Mouse (Mus musculus): ENCODE results near the gene Olfr1412. TPM values are rescaled to one million over a fixed set of nuclear protein-coding genes. Genes with fewer than 3 reads are reported as not detected.

Olfr1412 gene
- not detected in 2 replicates for polyA plus RNA-seq (2015; fragmentation: Nextera tagmentation; extraction: Ambion mirVana)

DNA sequence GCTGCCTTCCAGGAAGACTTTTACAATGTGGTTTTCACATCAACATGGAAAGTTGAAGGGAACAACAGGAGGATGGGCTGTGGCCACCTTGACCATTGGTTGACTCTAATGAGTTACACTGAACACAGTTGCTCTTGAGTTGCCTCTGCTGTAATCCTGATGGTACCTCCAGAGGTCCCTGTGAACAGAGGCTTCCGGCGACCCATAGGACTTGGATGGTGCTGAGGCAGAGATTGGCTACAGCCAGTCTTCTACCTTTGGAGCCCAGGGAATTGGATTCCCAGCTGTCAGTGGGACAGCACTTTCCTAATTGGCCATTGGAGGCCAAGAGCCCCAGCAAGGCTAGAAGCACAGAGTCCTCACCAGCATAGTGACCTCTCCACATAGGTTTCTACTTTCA is at the start of gene Olfr1412:
Gene Olfr1412 (plus strand): TSS at position 301 of the 400 bp plus-strand sequence.
- no peak within 1 kb of the TSS for H3K27ac ChIP-seq
- H3K4me2 ChIP-seq (replicated peaks), result no peak within 1 kb of the TSS
- no peaks in the 10 kb centered on the region for H3K36me3 ChIP-seq
- H3K4me1 ChIP-seq (replicated peaks), result no peaks in the 10 kb centered on the region
- H3K4me3 ChIP-seq (replicated peaks), result no peak within 1 kb of the TSS
- H3K9me3 ChIP-seq, result no peaks in the 10 kb centered on the region
- H3K9ac ChIP-seq (replicated peaks), result no peak within 1 kb of the TSS
- no peaks in the 10 kb centered on the region for H3K27me3 ChIP-seq
- ATAC-seq, result no peak
- 90% methylated on average over 2 of the region's 2 CpGs for WGBS

DNA sequence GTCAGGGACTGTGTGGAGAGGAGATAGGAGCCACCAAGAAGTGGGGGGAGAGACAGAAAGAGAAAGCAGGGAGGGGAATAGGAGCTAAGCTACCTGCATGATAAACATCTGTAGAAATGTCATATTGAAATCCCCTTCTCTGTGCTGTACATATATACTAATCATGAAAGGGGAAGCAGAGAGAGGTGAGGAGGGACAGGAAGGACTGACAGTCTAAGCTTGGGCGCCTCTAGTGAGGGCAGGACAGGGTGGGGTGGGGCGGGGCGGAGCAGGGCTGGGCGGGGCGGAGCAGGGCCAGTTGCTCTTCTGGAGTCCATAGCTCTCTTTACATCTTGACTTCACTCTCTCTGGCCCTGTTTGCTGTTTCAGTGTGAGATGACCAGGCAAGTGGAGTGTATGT is 48.6 kb upstream of the Olfr1412 start:
- Histone ChIP-seq H3K27ac (no peak overlapping the region), H3K9ac (replicated peaks) (no peak overlapping the region), H3K36me3 (no peaks in the 10 kb centered on the region), H3K27me3 (no peaks in the 10 kb centered on the region), H3K9me3 (no peaks in the 10 kb centered on the region; the same call in 1 of the 2 replicates), H3K4me1 (replicated peaks) (no peaks in the 10 kb centered on the region), H3K4me3 (replicated peaks) (no peak overlapping the region), H3K4me2 (replicated peaks) (no peak overlapping the region)
- WGBS, result 62% methylated on average over 5 of the region's 5 CpGs
- no peak for ATAC-seq

DNA sequence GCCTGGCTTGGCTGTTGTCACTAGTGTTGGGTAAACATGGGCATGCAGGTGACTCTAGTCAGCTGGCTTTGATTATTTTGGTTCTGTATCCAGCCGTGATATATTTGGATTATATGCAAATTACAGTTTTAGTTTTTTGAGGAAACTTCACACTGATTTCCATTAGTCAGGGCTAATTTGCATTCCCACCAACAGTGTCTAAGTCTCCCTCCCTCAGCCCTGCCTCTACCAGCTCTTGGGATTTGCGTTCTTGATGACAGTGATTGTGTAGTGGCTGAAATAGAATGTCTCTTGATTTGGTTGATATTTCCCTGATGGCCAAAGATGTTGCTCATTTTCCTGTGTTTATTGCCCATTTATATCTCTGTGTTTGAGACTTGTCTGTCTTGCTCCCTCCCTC is 46.5 kb upstream of the Olfr1412 start:
- Histone ChIP-seq H3K36me3 (no peaks in the 10 kb centered on the region), H3K9ac (replicated peaks) (no peak overlapping the region), H3K9me3 (no peaks in the 10 kb centered on the region; the same call in 1 of the 2 replicates), H3K4me3 (replicated peaks) (no peak overlapping the region), H3K4me2 (replicated peaks) (no peak overlapping the region), H3K27me3 (no peaks in the 10 kb centered on the region), H3K4me1 (replicated peaks) (no peaks in the 10 kb centered on the region), H3K27ac (no peak overlapping the region)
- WGBS, result 49% methylated on average over 2 of the region's 2 CpGs
- ATAC-seq, result no peak

DNA sequence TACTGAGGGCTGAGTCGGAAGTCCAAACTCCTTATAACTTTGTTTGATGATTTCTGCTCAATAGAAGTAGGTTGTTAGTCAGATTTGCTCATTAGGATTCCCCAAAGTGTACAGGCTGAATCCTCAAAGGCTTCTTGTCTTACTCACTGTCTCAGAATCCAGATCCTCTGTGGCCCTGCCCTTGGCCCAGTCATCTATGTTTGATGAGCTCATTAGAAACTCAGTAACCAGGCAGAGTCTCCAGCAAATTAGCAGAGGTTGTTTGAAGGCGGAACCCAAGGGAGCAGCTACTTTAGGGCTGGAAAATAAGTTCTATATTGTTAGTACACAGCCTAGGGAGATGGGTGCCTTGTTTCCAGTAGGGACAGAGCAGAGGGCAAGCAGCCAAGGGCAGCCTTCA is 39.6 kb upstream of the Olfr1412 start:
- no peak for ATAC-seq
- 78% methylated on average over 2 of the region's 2 CpGs for WGBS

DNA sequence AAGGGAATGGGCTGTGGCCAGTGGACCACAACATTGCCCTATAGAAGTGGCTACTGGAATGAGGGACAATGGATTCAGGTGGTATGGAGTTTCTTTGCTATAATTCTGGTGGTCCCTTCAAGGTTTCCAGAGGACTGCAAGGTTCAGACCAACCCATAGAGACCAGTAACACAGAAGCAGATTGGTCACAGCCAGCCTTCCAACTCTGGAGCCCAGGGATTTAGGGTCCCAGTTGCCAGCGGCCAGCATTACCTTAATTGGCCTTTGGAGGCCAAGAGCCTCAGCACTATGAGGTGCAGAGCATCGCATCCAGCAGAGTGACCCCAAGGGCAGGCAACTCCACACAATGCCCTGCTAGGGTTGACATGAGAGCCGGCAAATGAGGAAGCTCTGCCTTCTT is 14.6 kb upstream of the Olfr1412 start, which contains the start of gene Olfr1413:
Gene Olfr1413 (plus strand): TSS at position 301 of the 400 bp plus-strand sequence.
- H3K27me3 ChIP-seq, result no peaks in the 10 kb centered on the region
- no peak within 1 kb of the TSS for H3K4me2 ChIP-seq (replicated peaks)
- H3K9ac ChIP-seq (replicated peaks), result no peak within 1 kb of the TSS
- H3K27ac ChIP-seq, result no peak within 1 kb of the TSS
- ATAC-seq, result no peak
- H3K9me3 ChIP-seq, result no peaks in the 10 kb centered on the region
- H3K4me3 ChIP-seq (replicated peaks), result no peak within 1 kb of the TSS
- 85% methylated on average over 3 of the region's 3 CpGs for WGBS
- H3K4me1 ChIP-seq (replicated peaks), result no peaks in the 10 kb centered on the region
- no peaks in the 10 kb centered on the region for H3K36me3 ChIP-seq

More for the DNA sequence above, 39.6 kb upstream of the Olfr1412 start:
- H3K4me1 ChIP-seq (replicated peaks), result no peaks in the 10 kb centered on the region
- H3K9ac ChIP-seq (replicated peaks), result no peak overlapping the region
- H3K4me2 ChIP-seq (replicated peaks), result no peak overlapping the region
- H3K9me3 ChIP-seq, result no peaks in the 10 kb centered on the region
- no peak overlapping the region for H3K4me3 ChIP-seq (replicated peaks)
- no peaks in the 10 kb centered on the region for H3K27me3 ChIP-seq
- H3K27ac ChIP-seq, result no peak overlapping the region
- H3K36me3 ChIP-seq, result no peaks in the 10 kb centered on the region

DNA sequence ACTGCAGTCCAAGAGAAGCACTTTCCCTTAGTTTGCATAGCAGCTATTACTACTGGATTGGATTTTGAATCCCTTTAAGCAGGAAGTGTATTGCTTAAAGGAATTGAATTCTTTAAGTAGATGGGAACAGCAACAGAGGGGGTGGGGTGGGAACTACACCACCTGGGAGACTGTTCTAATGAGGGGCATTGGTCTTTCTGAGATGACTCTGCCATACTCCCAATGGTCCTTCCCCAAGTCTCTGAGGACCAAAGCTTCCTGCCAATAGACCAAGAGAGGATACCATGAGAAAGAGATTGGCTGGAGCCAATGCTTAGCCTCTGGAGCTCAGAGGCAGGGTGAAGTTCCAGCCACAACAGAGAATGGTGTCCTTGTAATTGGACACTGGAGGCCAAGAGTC is 8.5 kb downstream of the Olfr1412 start, which contains the start of gene Olfr1411:
Gene Olfr1411 (plus strand): TSS at position 301 of the 400 bp plus-strand sequence.
- H3K9ac ChIP-seq (replicated peaks), result no peak within 1 kb of the TSS
- H3K4me3 ChIP-seq (replicated peaks), result no peak within 1 kb of the TSS
- H3K27ac ChIP-seq, result no peak within 1 kb of the TSS
- no peak for ATAC-seq
- H3K27me3 ChIP-seq, result no peaks in the 10 kb centered on the region
- H3K4me2 ChIP-seq (replicated peaks), result no peak within 1 kb of the TSS
- no peaks in the 10 kb centered on the region for H3K9me3 ChIP-seq
- H3K4me1 ChIP-seq (replicated peaks), result no peaks in the 10 kb centered on the region
- no peaks in the 10 kb centered on the region for H3K36me3 ChIP-seq

DNA sequence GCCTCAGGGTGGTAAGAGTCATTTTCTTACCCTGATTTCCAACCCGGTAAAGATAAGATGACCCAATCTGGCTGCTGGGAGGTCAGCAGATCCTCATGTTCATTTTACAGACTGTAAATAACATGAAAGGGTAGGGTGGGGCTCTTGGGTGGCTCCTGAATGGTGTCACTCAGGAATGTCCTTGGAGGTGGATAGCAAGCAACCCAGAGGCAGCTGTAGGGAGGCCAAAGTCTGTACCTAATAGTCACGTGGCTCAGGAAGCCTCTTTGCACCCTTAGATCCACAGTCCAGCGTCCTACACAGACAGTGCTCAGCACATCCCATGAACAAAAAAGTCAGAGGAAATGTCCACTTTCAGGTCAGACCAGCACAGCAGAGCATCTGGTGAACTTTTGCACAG is 10.4 kb downstream of the Olfr1412 start:
- no peak overlapping the region for H3K4me3 ChIP-seq (replicated peaks)
- no peak overlapping the region for H3K27ac ChIP-seq
- WGBS, result 88% methylated on average over 3 of the region's 3 CpGs
- H3K27me3 ChIP-seq, result no peaks in the 10 kb centered on the region
- ATAC-seq, result no peak
- no peaks in the 10 kb centered on the region for H3K9me3 ChIP-seq
- no peaks in the 10 kb centered on the region for H3K36me3 ChIP-seq
- H3K4me1 ChIP-seq (replicated peaks), result no peaks in the 10 kb centered on the region
- no peak overlapping the region for H3K9ac ChIP-seq (replicated peaks)
- no peak overlapping the region for H3K4me2 ChIP-seq (replicated peaks)

DNA sequence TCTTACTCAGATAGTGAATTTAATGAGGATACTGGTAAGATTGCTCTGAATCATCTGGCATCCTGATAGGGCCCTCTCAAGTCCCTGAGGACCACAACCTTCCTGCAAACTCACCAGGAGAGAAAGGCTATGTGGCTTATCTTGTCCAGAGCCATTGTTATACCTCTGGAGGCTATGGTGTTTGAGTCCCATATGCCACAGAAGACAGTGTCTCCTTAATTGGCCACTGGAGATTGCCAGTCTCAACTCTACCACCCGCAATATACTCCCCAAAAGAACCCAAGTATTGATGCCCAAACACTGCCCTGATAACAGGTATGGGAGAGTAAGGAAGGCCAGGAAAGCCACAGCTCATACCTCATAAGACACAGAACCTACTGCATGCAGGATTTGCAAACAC is 19.9 kb downstream of the Olfr1412 start, which contains the start of gene Olfr1410:
Gene Olfr1410 (plus strand): TSS at position 301 of the 400 bp plus-strand sequence.
- Histone ChIP-seq H3K4me2 (replicated peaks) (no peak within 1 kb of the TSS), H3K4me3 (replicated peaks) (no peak within 1 kb of the TSS), H3K27ac (no peak within 1 kb of the TSS), H3K36me3 (no peaks in the 10 kb centered on the region), H3K9me3 (no peaks in the 10 kb centered on the region), H3K4me1 (replicated peaks) (no peaks in the 10 kb centered on the region), H3K9ac (replicated peaks) (no peak within 1 kb of the TSS), H3K27me3 (no peaks in the 10 kb centered on the region)
- WGBS, result 94% methylated on average over 1 of the region's 1 CpGs
- no peak for ATAC-seq

DNA sequence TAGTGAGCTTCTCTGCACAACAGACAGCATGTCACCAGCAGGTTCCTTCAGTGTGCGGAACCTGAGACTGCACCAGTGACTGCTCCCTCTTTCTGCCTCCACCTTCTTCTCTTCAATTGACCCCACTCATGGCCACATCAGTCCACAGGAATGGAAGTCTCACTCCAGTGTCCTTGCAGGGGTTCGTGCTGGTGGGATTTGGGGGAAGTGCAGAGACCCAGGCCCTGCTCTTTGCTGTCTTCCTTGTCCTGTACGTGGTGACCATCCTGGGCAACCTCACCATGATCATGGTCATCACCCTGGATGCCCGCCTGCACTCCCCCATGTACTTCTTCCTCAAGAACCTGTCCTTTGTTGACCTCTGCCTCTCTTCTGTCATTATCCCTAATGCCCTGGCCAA is 22.1 kb downstream of the Olfr1412 start:
- ATAC-seq, result no peak
- Histone ChIP-seq H3K4me3 (replicated peaks) (no peak overlapping the region), H3K9me3 (no peaks in the 10 kb centered on the region), H3K9ac (replicated peaks) (no peak overlapping the region), H3K36me3 (no peaks in the 10 kb centered on the region), H3K4me1 (replicated peaks) (no peaks in the 10 kb centered on the region), H3K27me3 (peaks cover 7% of the 10 kb centered on the region; the same call in 1 of the 2 replicates), H3K27ac (no peak overlapping the region), H3K4me2 (replicated peaks) (no peak overlapping the region)
- WGBS, result 80% methylated on average over 4 of the region's 4 CpGs

DNA sequence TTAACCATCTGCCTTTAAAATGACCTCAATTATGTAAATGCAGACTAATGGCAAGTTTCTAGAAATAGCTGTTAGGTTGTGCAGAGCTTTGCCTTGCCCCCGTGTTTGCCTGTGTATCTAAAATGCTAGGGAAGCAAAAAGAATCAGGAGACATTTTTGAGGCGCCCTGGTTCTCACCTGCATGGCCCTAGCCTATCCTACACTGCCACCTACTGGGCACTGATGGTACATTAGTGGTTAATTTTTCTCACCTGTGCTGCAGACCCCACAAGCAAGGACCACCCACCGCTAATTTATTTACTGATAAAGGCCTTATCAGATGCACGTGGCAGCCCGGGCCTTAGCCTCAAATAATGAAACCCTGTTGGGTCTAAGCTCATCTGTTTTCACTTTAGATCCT is 25.4 kb downstream of the Olfr1412 start:
- Histone ChIP-seq H3K9ac (replicated peaks) (no peak overlapping the region), H3K9me3 (no peaks in the 10 kb centered on the region), H3K4me3 (replicated peaks) (no peak overlapping the region), H3K27ac (no peak overlapping the region), H3K4me2 (replicated peaks) (no peak overlapping the region), H3K27me3 (peaks cover 7% of the 10 kb centered on the region; the same call in 1 of the 2 replicates), H3K36me3 (no peaks in the 10 kb centered on the region), H3K4me1 (replicated peaks) (peaks cover 7% of the 10 kb centered on the region; the same call in 1 of the 2 replicates)
- 8% methylated on average over 5 of the region's 5 CpGs for WGBS
- no peak; the same call in 1 of the 2 replicates for ATAC-seq

DNA sequence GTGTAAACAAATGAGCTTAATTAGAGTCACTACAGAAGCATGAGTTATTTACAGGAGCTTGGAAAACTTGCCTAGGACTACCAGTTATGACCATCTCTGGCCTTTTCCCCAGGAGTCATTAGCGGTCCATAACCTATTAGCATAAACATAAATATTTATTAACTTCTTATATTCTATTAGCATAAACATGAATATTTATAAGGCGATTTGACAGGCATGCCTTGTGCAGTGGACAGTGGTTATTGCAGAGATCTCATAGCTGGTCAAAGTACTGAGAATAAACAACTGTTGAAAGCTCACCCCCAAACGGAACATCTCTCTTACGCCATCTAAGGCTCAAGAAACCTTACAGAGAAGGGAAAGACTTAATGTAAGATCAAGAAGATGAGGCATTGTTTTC is 27.6 kb downstream of the Olfr1412 start:
- H3K4me1 ChIP-seq (replicated peaks), result peaks cover 7% of the 10 kb centered on the region; the same call in 1 of the 2 replicates
- H3K9me3 ChIP-seq, result no peaks in the 10 kb centered on the region
- H3K9ac ChIP-seq (replicated peaks), result no peak overlapping the region
- no peak overlapping the region for H3K4me3 ChIP-seq (replicated peaks)
- H3K4me2 ChIP-seq (replicated peaks), result no peak overlapping the region
- WGBS, result 36% methylated on average over 4 of the region's 4 CpGs
- no peak overlapping the region for H3K27ac ChIP-seq
- peaks cover 7% of the 10 kb centered on the region; the same call in 1 of the 2 replicates for H3K27me3 ChIP-seq
- ATAC-seq, result peak; percentile 55; the same call in 1 of the 2 replicates
- no peaks in the 10 kb centered on the region for H3K36me3 ChIP-seq

DNA sequence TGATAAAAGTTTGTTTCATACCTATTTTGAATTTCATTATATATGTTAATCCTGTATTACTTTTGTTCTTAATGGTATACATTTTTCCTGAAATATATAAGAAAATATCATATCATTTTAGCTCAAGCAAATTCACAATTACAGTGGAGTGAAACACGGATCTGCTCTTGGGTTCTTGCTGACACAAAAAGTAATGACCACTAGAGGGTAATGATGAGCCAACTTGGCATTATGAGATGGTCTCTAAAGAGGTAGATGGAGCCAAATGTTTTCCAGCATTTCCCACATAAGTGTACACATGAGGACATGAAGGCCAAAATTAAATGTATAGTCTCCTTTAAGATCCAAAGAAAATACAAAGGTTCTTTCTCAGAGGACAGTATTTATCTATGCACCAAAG is 28.9 kb downstream of the Olfr1412 start:
- Histone ChIP-seq H3K27ac (no peak overlapping the region), H3K36me3 (no peaks in the 10 kb centered on the region), H3K4me1 (replicated peaks) (peaks cover 7% of the 10 kb centered on the region; the same call in 1 of the 2 replicates), H3K4me2 (replicated peaks) (no peak overlapping the region), H3K9ac (replicated peaks) (no peak overlapping the region), H3K9me3 (no peaks in the 10 kb centered on the region), H3K4me3 (replicated peaks) (no peak overlapping the region), H3K27me3 (peaks cover 7% of the 10 kb centered on the region; the same call in 1 of the 2 replicates)
- 11% methylated on average over 1 of the region's 1 CpGs for WGBS
- no peak for ATAC-seq

DNA sequence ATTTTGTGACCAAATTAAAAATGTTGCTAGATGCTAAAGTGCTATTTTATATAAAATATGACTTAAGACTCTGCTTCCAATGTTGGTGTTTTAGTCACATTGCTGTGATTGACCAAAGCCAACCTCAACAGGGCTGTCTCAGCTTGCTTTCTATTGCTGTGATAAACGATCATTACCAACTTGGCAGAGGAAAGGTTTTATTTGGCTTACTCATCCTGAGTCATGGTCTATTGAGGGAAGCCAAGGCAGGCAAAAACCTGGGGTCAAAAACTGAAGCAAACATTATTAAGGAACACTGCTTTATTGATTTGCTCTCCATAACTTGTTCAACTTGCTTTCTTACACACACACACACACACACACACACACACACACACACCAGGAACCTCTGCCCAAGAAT is 30.5 kb downstream of the Olfr1412 start:
- H3K27me3 ChIP-seq, result peaks cover 7% of the 10 kb centered on the region; the same call in 1 of the 2 replicates
- H3K4me2 ChIP-seq (replicated peaks), result no peak overlapping the region
- ATAC-seq, result no peak
- no peaks in the 10 kb centered on the region for H3K9me3 ChIP-seq
- no peak overlapping the region for H3K9ac ChIP-seq (replicated peaks)
- WGBS, result 78% methylated on average over 1 of the region's 1 CpGs
- H3K27ac ChIP-seq, result no peak overlapping the region
- no peaks in the 10 kb centered on the region for H3K36me3 ChIP-seq
- peaks cover 7% of the 10 kb centered on the region; the same call in 1 of the 2 replicates for H3K4me1 ChIP-seq (replicated peaks)
- H3K4me3 ChIP-seq (replicated peaks), result no peak overlapping the region
